Mouse (Mus musculus) olfactory bulb, adult 2 months (tissue): ENCODE results near the gene Pkp4.

Experiments
- CTCF ChIP-seq: fragments of 200-500 bp; IDR thresholded peaks from 2 replicates; pipeline ENCODE4 v1.5.1; 2012; ENCODE audit warnings: low read depth, mild to moderate bottlenecking, low read length, moderate library complexity; ENCODE audit not compliant: insufficient read depth
- POLR2A ChIP-seq: fragments of 200-500 bp; IDR thresholded peaks from 2 replicates; pipeline ENCODE4 v1.6.1; 2012; ENCODE audit warnings: mild to moderate bottlenecking, low read depth, low read length, moderate library complexity; ENCODE audit not compliant: insufficient read depth

DNA sequence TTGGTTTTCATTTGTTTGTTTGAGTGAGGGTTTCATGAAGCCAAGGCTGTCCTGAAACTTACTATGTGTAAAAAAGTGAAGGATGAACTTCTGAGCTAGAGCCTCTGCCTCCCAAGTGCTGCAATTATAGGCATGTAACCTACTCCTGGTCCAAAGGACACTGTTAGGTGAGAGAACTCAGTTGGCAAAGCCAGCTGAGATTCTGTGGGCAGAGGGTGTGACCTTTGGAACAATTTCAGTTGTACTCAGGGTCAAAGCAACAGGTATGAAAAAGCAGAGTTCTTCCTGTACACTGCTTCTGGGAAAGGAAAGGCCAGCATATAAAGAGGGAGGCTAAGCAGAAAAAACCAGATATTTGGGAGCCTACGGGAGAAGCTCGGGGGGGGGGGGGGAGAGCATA is 2.5 kb upstream of the Pkp4 start:
- TF ChIP-seq CTCF (no peak), POLR2A (no peak)
